Mouse (Mus musculus) hindbrain, embryonic 13.5 days (tissue): Measurements from ENCODE around the gene Stim1. TPM values are rescaled to one million over a fixed set of nuclear protein-coding genes. Genes with fewer than 3 reads are reported as not detected.
"Not testable (repeated sequence)": the region's sequence is repeated elsewhere in the genome, so short reads cannot be mapped to it uniquely, and the experiment has no call there.

ENCODE experiments used
- ATAC-seq: fragments of 200-750 bp; cut with Nextera tagmentation; 2 replicates; pipeline ENCODE4 v1.8.0; 2017; ENCODE audit warnings: moderate TSS enrichment; ENCODE audit not compliant: low FRiP score
- H3K27ac ChIP-seq: fragments of 300-500 bp; sonication (generic); 2 replicates; pipeline ENCODE4 v1.5.1; 2015; ENCODE audit warnings: inconsistent platforms, mild to moderate bottlenecking, moderate library complexity
- H3K27me3 ChIP-seq: fragments of 300-500 bp; sonication (generic); 2 replicates; pipeline ENCODE4 v1.6.1; 2015; ENCODE audit warnings: mild to moderate bottlenecking, inconsistent platforms
- H3K36me3 ChIP-seq: fragments of 300-500 bp; sonication (generic); 2 replicates; pipeline ENCODE4 v1.6.1; 2015; ENCODE audit warnings: mild to moderate bottlenecking, inconsistent platforms
- H3K4me1 ChIP-seq: fragments of 300-500 bp; sonication (generic); replicated peaks from 2 replicates; pipeline ENCODE4 v1.6.1; 2015; ENCODE audit warnings: inconsistent platforms
- H3K4me2 ChIP-seq: fragments of 300-500 bp; sonication (generic); 2 replicates; pipeline ENCODE4 v1.6.1; 2015; ENCODE audit warnings: inconsistent platforms, mild to moderate bottlenecking, moderate library complexity
- H3K4me3 ChIP-seq: fragments of 300-500 bp; sonication (generic); 2 replicates; pipeline ENCODE4 v1.5.1; 2015; ENCODE audit warnings: mild to moderate bottlenecking, inconsistent platforms
- H3K9ac ChIP-seq: fragments of 300-500 bp; sonication (generic); 2 replicates; pipeline ENCODE4 v1.6.1; 2015; ENCODE audit warnings: mild to moderate bottlenecking, inconsistent platforms
- H3K9me3 ChIP-seq: fragments of 300-500 bp; sonication (generic); 2 replicates; pipeline ENCODE4 v1.6.1; 2016; ENCODE audit warnings: inconsistent platforms
- WGBS: fragments of 180-500 bp; shearing (Covaris S2); methylation state at CpG from one replicate; pipeline ENCODE4 v1.1.7; 2015; 5-methylcytosine and 5-hydroxymethylcytosine counted together
- polyA plus RNA-seq: library from polyadenylated mRNA; unstranded; fragments of >200 nt; fragmentation: Nextera tagmentation; extraction: Ambion mirVana; gene quantifications from 2 replicates; pipeline ENCODE4 v1.2.1, GENCODE M21; 2015

Gene Stim1
- polyA plus RNA-seq, 1 experiment from 2014 or later, result 9.6 TPM

GRCm38 (mm10) chr7:102393898-102394297 is 126.3 kb downstream of the Stim1 start:
- no peaks in the 10 kb centered on the region for H3K9me3 ChIP-seq

GRCm38 (mm10) chr7:102395894-102396293 is 128.3 kb downstream of the Stim1 start:
- H3K9ac ChIP-seq, result no peak overlapping the region
- no peak overlapping the region for H3K27ac ChIP-seq
- ATAC-seq, result no peak
- 87% methylated on average over 7 of the region's 7 CpGs for WGBS
- no peaks in the 10 kb centered on the region for H3K27me3 ChIP-seq
- H3K36me3 ChIP-seq, result no peaks in the 10 kb centered on the region
- no peak overlapping the region for H3K4me3 ChIP-seq
- H3K9me3 ChIP-seq, result no peaks in the 10 kb centered on the region
- H3K4me1 ChIP-seq, result 0 out of 2 replicates have a peak, but pooled peaks cover 3% of the 10 kb centered on the region
- no peak overlapping the region for H3K4me2 ChIP-seq

More at GRCm38 (mm10) chr7:102393898-102394297, 126.3 kb downstream of the Stim1 start:
- Histone ChIP-seq H3K4me1 (no peaks in the 10 kb centered on the region), H3K4me2 (no peak overlapping the region), H3K27me3 (no peaks in the 10 kb centered on the region), H3K27ac (no peak overlapping the region), H3K36me3 (no peaks in the 10 kb centered on the region), H3K4me3 (no peak overlapping the region), H3K9ac (no peak overlapping the region)
- ATAC-seq, result no peak
- 95% methylated on average over 2 of the region's 2 CpGs for WGBS

- no peak overlapping the region for H3K27ac ChIP-seq
- no peak overlapping the region for H3K4me2 ChIP-seq
- no peaks in the 10 kb centered on the region for H3K9me3 ChIP-seq
- H3K9ac ChIP-seq, result no peak overlapping the region
- no peaks in the 10 kb centered on the region for H3K27me3 ChIP-seq
- H3K4me1 ChIP-seq, result 0 out of 2 replicates have a peak, but pooled peaks cover 3% of the 10 kb centered on the region
- H3K4me3 ChIP-seq, result no peak overlapping the region
- no peaks in the 10 kb centered on the region for H3K36me3 ChIP-seq
- no peak for ATAC-seq
- WGBS, result 96% methylated on average over 3 of the region's 3 CpGs
These were observed 128.7 kb downstream of the Stim1 start for GRCm38 (mm10) chr7:102396331-102396730.

DNA sequence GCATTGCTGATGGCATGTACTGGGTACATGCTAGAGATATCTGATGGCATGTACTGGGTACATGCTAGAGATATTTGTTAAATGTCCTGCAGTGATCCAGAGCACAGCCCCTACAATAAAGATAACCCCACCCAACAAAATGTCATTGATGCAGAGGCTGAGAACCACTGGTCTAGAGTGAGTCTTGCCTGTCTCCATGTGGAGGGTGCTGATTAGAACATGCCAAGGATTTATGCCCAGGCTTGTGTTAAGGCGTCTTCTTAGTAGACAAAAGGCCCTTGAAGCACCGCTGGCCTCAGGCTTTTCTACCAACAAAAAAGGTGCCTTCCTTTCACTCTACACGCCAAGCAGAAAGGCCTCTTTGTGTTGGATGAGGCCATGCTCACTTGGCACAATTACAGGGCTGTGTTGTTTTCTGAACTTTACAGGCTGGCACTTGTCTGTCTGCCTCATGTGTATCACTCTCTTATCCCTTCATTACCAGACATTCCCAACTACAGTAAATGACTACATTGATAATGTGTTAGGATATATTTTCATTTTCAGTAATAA is 131.7 kb downstream of the Stim1 start:
- 30% methylated on average over 3 of the region's 3 CpGs for WGBS
- 0 out of 2 replicates have a peak, but pooled peaks cover 3% of the 10 kb centered on the region for H3K4me1 ChIP-seq
- no peaks in the 10 kb centered on the region for H3K9me3 ChIP-seq
- no peaks in the 10 kb centered on the region for H3K27me3 ChIP-seq
- no peak overlapping the region for H3K27ac ChIP-seq
- H3K36me3 ChIP-seq, result no peaks in the 10 kb centered on the region
- H3K9ac ChIP-seq, result no peak overlapping the region
- no peak overlapping the region for H3K4me3 ChIP-seq
- H3K4me2 ChIP-seq, result no peak overlapping the region
- ATAC-seq, result no peak

DNA sequence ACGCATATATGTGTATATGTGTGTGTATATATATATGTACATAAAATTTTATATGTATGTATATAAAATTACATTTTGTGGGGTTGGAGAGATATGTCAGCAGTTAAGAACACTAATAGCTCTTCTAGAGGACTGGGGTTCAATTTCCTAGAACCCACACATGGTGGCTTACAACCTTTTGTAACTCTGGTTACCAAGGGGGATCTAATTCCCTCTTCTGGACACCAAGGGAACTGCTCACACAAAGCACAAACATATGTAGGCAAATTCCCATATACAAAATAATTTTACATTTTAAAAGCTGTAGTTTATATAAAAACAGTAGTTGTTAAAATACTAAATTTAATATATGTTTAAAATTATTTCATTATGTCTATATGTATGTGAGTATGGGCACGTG is 136.5 kb downstream of the Stim1 start:
- Histone ChIP-seq H3K4me2 (no peak overlapping the region), H3K4me3 (no peak overlapping the region), H3K36me3 (no peaks in the 10 kb centered on the region), H3K9me3 (no peaks in the 10 kb centered on the region), H3K27me3 (no peaks in the 10 kb centered on the region), H3K9ac (no peak overlapping the region), H3K4me1 (0 out of 2 replicates have a peak, but pooled peaks cover 2% of the 10 kb centered on the region), H3K27ac (no peak overlapping the region)
- no peak for ATAC-seq
- 91% methylated on average over 2 of the region's 2 CpGs for WGBS

DNA sequence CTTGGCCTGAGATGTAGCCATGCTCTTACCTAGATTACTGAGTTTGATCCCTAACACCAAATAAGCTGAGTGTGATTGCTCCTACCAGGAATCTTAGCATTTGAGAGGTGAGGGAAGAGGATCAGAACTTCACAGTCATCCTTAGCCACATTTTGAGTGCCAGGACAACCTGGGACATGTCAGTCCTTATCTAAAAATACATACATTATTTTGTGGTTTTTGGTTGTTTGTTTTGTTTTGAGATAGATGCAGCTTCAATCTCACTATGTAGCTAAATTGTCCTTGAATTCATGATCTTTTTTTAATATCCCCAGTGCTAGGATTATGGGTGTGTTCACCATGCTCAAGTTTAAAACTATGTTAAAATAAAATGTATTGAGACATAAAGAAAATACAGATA is 139.8 kb downstream of the Stim1 start:
- Histone ChIP-seq H3K27me3 (no peaks in the 10 kb centered on the region), H3K4me3 (no peak overlapping the region), H3K36me3 (0 out of 2 replicates have a peak, but pooled peaks cover 2% of the 10 kb centered on the region), H3K9me3 (no peaks in the 10 kb centered on the region), H3K4me1 (no peaks in the 10 kb centered on the region), H3K27ac (no peak overlapping the region), H3K9ac (no peak overlapping the region), H3K4me2 (no peak overlapping the region)
- no peak for ATAC-seq

DNA sequence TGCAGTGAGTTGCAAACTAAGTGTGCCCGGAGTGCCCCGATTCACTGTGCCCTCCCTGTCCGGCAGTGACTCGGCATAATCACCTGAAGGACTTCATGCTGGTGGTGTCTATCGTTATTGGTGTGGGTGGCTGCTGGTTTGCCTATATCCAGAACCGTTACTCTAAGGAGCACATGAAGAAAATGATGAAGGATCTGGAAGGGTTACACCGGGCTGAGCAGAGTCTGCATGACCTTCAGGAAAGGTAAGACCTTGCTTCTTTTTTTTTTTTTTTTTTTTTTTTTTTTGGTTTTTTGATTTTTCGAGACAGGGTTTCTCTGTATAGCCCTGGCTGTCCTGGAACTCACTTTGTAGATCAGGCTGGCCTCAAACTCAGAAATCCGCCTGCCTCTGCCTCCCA is 147.7 kb downstream of the Stim1 start:
- not testable (repeated sequence) for H3K4me3 ChIP-seq, H3K27ac ChIP-seq, H3K9ac ChIP-seq, H3K4me2 ChIP-seq, H3K27me3 ChIP-seq, H3K36me3 ChIP-seq, H3K4me1 ChIP-seq, ATAC-seq, H3K9me3 ChIP-seq
- WGBS, result 88% methylated on average over 9 of the region's 9 CpGs

GRCm38 (mm10) chr7:102415841-102416240 is 148.2 kb downstream of the Stim1 start:
- no peak for ATAC-seq
- Histone ChIP-seq H3K9ac (no peak overlapping the region), H3K9me3 (no peaks in the 10 kb centered on the region), H3K36me3 (0 out of 2 replicates have a peak, but pooled peaks cover 2% of the 10 kb centered on the region), H3K4me2 (no peak overlapping the region), H3K4me3 (no peak overlapping the region), H3K4me1 (no peaks in the 10 kb centered on the region), H3K27ac (no peak overlapping the region), H3K27me3 (no peaks in the 10 kb centered on the region)
- WGBS, result 45% methylated on average over 6 of the region's 6 CpGs

- no peak overlapping the region for H3K9ac ChIP-seq
- no peak overlapping the region for H3K4me2 ChIP-seq
- 4% methylated on average over 4 of the region's 4 CpGs for WGBS
- no peaks in the 10 kb centered on the region for H3K27me3 ChIP-seq
- no peak overlapping the region for H3K27ac ChIP-seq
- no peaks in the 10 kb centered on the region for H3K9me3 ChIP-seq
- H3K4me3 ChIP-seq, result no peak overlapping the region
- ATAC-seq, result peak; percentile 80
- no peaks in the 10 kb centered on the region for H3K36me3 ChIP-seq
- H3K4me1 ChIP-seq, result no peaks in the 10 kb centered on the region
These were observed 149.8 kb downstream of the Stim1 start for GRCm38 (mm10) chr7:102417398-102417797.

GRCm38 (mm10) chr7:102422036-102422435 is 154.4 kb downstream of the Stim1 start:
- Histone ChIP-seq H3K4me1 (no peaks in the 10 kb centered on the region), H3K27ac (no peak overlapping the region), H3K9ac (no peak overlapping the region), H3K36me3 (peaks cover 5% of the 10 kb centered on the region; the same call in 1 of the 2 replicates), H3K27me3 (no peaks in the 10 kb centered on the region), H3K4me2 (no peak overlapping the region), H3K4me3 (no peak overlapping the region), H3K9me3 (no peaks in the 10 kb centered on the region)
- WGBS, result 96% methylated on average over 2 of the region's 2 CpGs
- no peak for ATAC-seq

DNA sequence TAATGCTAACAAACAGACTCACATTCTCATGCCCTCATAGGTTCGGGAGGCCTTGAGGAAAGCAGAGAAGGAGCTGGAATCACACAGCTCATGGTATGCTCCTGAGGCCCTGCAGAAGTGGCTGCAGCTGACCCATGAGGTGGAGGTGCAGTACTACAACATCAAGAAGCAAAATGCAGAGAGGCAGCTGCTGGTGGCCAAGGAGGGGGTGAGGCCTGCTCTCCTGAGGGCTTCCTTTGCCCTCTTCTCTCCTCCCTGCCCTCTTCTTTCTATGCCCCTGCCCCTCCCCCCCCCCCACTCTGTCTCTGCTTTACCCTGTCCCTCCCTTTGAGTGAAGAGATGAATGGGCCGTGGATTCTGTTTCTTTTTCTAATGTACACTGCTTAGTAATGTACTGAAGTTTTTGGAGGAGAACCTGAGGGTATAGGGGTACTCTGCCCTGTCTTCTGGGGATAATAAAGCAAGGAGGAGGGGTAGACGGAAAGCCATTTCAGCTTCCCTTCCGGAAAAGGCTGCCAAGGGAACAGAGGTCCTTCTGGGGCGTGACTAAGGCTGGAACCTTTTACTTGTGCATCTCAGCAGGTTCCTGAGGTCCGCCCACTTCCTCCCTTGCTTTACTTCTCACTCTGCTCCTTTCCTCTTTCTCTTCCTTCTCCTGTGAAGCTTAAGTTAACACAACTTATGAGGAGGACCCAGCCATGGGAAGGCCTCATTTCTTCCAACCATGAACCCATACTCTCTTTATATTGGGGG is 158.5 kb downstream of the Stim1 start:
- 54% methylated on average over 6 of the region's 6 CpGs for WGBS
- no peaks in the 10 kb centered on the region for H3K9me3 ChIP-seq
- peaks cover 11% of the 10 kb centered on the region; the same call in 1 of the 2 replicates for H3K36me3 ChIP-seq
- no peaks in the 10 kb centered on the region for H3K27me3 ChIP-seq
- H3K9ac ChIP-seq, result no peak overlapping the region
- H3K27ac ChIP-seq, result no peak overlapping the region
- H3K4me1 ChIP-seq, result no peaks in the 10 kb centered on the region
- ATAC-seq, result no peak
- H3K4me2 ChIP-seq, result no peak overlapping the region
- H3K4me3 ChIP-seq, result no peak overlapping the region

DNA sequence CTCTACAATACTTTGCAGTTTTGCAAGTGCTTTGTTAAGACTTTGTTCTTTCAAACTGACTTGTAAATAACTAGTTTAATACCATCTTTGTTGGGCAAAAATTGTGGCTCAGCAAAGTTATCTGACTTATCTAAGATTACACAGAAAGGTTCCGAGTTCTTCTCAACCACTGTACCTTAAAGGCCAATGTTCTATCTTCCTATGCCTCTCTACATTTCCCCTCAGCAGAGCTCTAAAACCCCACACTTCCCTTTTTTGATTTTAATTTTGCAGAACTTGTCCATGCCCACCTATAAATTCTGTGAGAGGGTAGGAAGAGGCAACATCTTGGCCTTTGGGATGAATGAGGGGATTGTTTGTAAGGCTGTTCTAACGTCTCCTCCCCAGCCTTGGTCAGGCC is 166.7 kb downstream of the Stim1 start:
- 94% methylated on average over 2 of the region's 2 CpGs for WGBS
- Histone ChIP-seq H3K9ac (no peak overlapping the region), H3K27ac (no peak overlapping the region), H3K4me1 (no peaks in the 10 kb centered on the region), H3K4me3 (no peak overlapping the region), H3K36me3 (peaks cover 10% of the 10 kb centered on the region; the same call in 1 of the 2 replicates), H3K4me2 (no peak overlapping the region), H3K9me3 (no peaks in the 10 kb centered on the region), H3K27me3 (peaks cover 20% of the 10 kb centered on the region)
- no peak for ATAC-seq
